Mouse (Mus musculus) stomach, postnatal 0 days (tissue): ENCODE data around the gene Tssc4.
A peak's percentile ranks its signal among the peaks of the same experiment; 100 is the strongest.

Source experiments
- CTCF ChIP-seq: IDR thresholded peaks from 2 replicates; pipeline ENCODE4 v1.5.1; 2016; ENCODE audit warnings: antibody characterized with exemption, low read depth, mild to moderate bottlenecking, moderate library complexity
- EP300 ChIP-seq: optimal IDR thresholded peaks from 2 replicates; pipeline ENCODE3; 2016; ENCODE audit warnings: antibody characterized with exemption

- TF ChIP-seq EP300 (no peak), CTCF (peak; percentile 94)
These were observed 25.8 kb downstream of the Tssc4 start, which contains the start of gene Trpm5 for GRCm38 (mm10) chr7:143094592-143095553.
